Mouse (Mus musculus) liver, adult (tissue): ENCODE measurements around the gene Phc3.

Experiments used
- GATA4 ChIP-seq: IDR thresholded peaks from 2 replicates; pipeline ENCODE4 v1.6.1; 2014; ENCODE audit warnings: mild to moderate bottlenecking, low read length; ENCODE audit not compliant: insufficient replicate concordance

The Phc3 gene

DNA sequence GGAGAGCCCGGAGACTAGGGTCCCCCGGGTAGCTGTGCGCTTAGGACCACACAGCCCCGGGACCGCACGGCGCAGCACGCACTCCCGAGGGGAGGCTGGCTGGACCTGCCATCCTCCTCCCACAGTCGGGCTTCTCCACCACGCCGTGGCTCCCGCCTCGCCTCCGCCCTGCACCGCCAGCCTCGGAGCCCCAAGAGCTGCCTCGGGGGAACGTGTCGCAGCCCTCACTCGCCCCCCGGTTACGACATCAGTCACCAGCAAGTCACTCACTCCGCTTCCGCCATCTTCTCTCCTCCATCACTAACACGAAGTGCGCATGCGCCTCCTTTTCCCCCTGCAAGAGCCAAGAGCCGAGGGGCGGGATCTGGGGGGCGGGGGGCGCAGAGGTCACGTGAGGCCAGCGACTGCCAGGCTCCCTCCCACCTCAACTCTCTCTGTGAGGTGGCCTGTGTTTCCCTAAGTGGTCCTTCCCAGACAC, at the start of gene Phc3:
Phc3 (minus strand) TSS at position 312 of the 478 bp plus-strand sequence.
- no peak; the same call in 1 of the 2 replicates for TF ChIP-seq GATA4

- no peak for TF ChIP-seq GATA4
Observed at GRCm38 (mm10) chr3:31017652-31018051, 48.4 kb upstream of the Phc3 start.

- no peak for TF ChIP-seq GATA4
Observed at GRCm38 (mm10) chr3:31016594-31017196, 47.5 kb upstream of the Phc3 start.

DNA sequence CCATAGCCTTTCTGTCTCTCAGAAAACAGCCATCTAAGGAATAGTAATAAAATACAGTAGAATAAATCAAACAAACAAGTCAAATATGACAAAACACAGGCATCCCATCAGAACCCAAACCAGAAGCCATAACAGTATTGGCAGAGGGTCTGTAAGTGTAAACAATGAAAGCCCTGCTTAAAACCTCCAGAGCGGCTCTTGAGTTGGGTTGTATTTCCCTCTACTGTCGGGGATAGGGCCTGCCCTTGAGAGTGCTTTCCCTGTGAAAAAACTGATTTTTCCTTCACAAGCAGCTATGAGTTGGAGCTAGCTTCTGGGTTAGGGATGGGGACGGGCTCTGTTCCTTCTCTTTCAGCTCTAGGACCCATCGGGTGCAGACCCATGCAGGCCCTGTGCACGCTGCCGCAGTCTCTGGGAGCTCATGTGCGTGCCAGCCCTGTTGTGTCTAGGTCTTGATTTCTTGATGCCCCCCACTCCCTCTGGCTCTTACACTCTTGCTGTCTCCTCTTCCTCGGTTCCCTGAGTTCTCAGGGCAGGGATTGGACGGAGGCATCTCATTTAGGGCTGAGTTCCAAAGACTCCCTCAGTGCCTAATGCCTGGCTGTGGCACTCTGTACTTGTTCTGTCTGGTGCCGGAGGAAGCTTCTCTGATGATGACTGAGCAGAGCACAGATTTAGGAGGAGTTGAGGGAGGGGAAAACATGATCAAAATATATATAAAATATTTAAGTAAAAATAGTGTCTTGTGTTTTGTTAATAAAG, 46.6 kb upstream of the Phc3 start:
- no peak for TF ChIP-seq GATA4

GRCm38 (mm10) chr3:31014374-31014773, 45.2 kb upstream of the Phc3 start:
- no peak for TF ChIP-seq GATA4

DNA sequence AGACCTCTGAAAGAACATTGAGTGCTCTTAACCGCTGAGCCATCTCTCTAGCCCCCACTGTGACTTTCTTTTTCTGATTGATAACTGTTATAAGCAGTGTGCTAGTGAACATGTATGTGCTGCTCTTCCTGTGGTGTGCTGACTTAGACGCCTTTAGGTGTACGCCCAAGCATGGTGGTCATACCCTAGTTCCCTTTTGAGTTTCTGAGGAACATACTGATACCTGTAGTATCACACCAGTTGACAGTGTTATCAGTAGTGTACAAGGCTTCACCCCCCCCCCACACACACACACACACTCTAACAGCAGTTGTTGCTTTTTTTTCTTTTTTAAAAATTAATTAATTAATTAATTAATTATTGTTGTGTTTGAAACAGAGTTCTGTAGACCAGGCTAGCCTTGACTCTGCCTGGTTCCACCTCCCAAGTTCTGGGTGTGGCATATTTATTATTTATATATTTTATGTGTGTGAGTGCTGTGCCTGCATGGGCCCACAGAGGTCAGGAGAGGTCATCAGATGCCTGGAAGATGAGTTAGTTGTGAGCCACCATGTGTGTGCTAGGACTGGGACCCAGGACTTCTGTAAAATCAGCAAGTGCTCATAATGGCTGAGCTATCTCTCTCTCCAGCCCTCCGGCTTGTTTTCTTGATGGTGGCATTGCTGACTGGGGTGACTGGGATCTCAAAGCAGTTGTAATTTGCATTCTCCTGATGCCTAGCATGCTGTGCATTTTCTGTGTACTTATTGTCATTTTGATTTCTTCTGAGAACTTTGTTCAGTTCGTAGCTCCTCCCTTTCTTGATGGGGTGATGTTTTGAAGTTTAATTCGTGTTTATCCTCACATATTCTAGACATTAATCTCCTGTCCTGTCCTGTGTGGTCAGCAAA, 35.4 kb upstream of the Phc3 start:
- TF ChIP-seq GATA4, result no peak

DNA sequence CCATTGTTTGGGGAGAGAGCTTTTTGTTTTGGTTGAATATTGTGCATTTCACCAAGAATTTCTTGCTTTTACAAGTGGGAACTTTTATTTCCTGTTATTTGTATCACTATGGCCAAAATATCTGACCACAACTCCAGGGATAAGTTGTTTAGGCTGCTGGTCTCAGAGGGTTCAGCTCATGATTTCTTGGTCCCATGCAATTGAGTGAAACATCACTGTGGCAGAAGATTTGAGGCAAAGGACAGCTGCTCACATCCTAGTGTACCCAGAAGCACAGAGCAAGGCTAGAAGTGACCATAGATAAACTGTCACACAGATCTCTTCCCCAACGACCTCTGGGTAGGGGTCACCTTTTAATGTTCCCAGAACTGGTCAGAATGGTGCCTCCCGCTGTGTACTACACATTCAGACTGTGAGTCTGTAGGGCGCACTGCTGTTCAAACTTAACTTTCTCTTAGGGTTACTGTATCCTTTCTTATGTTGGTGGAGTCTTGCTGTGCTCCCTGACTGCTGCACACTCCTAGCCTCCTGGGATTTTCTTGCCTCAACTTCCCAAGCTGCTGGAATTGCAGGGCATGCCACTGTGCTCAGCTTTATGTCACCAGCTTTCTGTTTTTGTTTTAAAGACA, 31.9 kb upstream of the Phc3 start:
- TF ChIP-seq GATA4, result no peak

DNA sequence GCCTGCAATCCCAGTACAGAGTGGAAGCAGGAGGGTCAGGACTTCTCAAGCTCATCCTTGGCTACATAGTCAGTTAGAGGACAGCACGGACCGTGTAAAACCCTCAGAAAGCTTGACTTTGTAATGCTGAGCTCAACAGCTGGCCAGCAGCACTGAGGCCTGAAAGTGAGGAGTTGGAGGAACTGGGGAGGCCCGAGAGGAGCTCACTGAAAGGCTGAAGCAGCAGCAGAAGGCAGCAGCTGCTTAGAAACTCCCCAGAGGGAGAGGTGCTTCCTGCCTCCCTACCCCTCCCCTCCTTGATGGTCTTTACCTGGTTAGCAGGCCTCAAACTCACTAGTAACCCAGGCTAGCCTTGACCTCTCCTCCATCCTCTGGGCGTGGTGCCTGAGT, 30.8 kb upstream of the Phc3 start:
- TF ChIP-seq GATA4, result no peak

DNA sequence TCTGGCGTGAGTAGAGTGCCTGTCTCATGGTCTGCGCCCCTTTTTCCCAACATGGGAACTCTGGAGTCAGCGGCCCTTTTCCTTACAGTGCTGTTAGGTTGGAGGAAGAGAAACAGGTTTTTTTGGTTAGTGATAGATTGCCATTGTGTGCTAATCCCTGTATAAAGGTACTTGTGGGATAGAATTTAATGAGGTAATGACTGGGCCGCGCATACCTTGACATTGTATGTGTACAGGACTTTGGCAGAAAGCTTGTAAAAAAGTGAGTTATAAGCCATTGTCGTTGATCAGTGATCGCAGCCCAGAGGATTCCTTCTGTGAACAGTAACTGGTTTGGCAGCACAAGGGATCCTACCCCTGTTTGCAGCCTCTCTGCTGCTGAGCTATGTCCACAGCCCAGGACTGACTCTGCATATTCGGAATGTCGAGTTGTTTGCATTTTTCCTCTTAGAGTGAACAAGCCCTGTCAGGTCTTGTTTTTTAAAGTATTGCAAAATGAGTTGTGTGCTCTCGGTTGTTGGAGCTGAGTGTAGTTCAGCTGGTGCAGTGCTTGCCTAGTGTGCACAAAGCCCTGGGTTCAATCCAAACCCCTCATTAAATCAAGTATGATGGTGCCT, 30.3 kb upstream of the Phc3 start:
- no peak for TF ChIP-seq GATA4

- no peak for TF ChIP-seq GATA4
Observed at GRCm38 (mm10) chr3:30996688-30997014, 27.4 kb upstream of the Phc3 start.

DNA sequence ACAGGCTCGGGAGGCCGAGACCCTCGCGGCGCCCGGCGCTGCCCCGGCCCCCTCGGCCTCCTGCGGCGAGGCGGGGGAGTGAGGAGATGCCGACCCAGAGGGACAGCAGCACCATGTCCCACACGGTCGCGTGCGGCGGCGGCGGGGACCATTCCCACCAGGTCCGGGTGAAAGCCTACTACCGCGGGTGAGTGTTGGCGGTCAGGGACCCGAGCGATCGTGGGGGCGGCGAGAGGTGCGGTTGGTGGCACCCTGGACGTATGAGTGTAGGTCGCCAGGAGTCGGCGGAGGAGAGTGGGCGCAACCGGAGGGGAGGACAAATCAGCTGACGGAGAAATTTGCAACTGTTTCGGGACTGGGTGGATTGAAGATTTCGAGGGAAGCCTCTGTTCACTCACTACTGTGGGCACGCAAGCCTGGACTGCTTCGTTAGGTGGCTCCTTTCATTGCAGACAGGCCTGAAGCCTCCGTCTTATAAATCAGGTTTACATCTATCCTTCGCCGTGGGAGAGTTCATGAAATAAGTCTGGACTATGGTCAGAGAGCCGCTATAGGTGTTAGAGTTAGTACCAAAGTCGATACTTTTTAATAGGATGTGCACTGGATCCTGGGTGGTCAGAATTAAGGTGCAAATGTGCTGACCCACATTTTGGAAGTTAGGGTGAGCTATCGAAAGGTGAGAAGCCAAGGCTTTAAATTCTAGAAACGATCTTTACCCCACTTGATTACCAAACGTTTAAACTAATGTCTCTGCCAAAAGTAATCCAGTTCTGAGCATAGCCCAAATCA, 26.9 kb upstream of the Phc3 start:
- TF ChIP-seq GATA4, result no peak

DNA sequence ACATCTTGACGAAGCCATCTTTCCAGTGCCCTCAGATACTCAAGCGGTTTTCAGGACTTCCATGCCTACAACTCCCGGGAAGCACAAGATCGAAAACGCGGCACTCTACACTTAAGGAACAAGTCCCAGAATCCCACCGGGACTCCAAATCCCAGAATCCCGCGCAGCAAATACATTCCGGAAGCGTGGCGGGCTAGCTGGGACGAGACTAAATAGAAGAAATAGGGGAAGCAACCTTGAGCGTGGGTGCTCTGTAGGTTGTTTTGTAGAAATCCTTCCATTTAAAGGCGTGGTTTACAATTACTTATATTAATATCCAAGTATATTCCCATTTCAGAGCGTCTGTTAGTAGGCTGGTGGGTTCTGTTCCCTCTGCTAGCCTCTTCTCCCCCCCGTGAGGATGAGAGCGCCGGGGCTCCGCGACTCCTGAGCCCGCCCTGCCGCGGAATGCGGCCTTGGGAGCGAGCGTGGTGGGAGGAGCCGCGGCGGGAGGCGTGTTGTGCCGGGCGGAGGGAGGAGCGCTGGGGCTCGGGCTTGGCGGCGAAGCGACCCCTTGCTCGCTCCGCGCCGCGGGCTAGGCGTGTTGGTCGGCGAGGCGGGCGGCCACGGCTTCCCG, 26.2 kb upstream of the Phc3 start, which contains the start of gene Prkci:
Prkci (plus strand) TSS at position 465 of the 616 bp plus-strand sequence.
- TF ChIP-seq GATA4, result peak; percentile 21; the same call in 1 of the 2 replicates

DNA sequence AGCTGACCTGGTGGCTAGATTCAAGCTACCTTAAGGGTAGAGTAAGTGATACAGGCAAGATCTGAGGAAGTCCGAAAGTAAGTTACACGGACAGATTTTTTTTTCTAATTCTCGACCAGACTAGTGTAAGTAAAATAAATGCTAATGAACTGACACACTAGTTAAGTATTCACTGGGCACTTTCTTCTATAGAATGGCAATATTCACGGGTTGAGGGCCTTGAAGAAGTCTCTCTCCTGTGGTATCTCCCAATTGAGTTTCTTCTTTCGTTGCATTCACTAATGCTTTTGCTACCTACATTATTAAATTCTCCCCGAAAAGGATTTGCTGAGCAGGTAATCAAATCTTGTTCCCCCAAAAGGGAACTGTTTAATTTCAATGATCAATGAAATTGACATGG, 25.6 kb upstream of the Phc3 start:
- no peak for TF ChIP-seq GATA4
